ENCODE assay signal across 8 mouse cellular contexts in genomic region chr7:114253885-114254833, GRCm38 (mm10). TPM values are rescaled to one million over a fixed set of nuclear protein-coding genes. Genes with fewer than 3 reads are reported as not detected.
DNase-seq lines count a peak whose midpoint lies in the region; ATAC-seq and TF ChIP-seq lines count a peak whose summit lies in the region.

TSS of gene Copb1 (minus strand) at chr7:114254711.

- no peaks in the 10 kb centered on the region for H3K27me3 ChIP-seq in G1E (ENCODE audit: insufficient read depth, low read length)
- H3K27me3 ChIP-seq in forebrain, postnatal 0 days (ENCODE audit: insufficient read depth, low read length) = no peaks in the 10 kb centered on the region
- H3K27me3 ChIP-seq in lung, embryonic 16.5 days (ENCODE audit: control insufficient read depth, insufficient read depth, low read depth, low read length) = no peaks in the 10 kb centered on the region

- DNase-seq in G1E (ENCODE audit: low spot score) = peak; percentile 89
- peak; percentile 94 to 95 for DNase-seq in cerebellum, adult 18-20 months
- DNase-seq in forebrain, postnatal 0 days = peak; percentile 88
- peak; percentile 93 for DNase-seq in heart, postnatal 4 days
- peak; percentile 77 for DNase-seq in layer of hippocampus, adult 9-10 months (ENCODE audit: low spot score)
- DNase-seq in ovary, postnatal 10 days (ENCODE audit: low spot score) = peak; percentile 74
- peak; percentile 87 to 91 for DNase-seq in thymus, postnatal 10 days (ENCODE audit: low spot score in 2 of 2)

- ATAC-seq in G1E (ENCODE audit: extremely low read depth, insufficient number of reproducible peaks, low FRiP score, poor library complexity, severe bottlenecking) = peak; percentile 96
- peak; percentile 100 for ATAC-seq in forebrain, postnatal 0 days
- peak; percentile 99 for ATAC-seq in lung, embryonic 16.5 days (ENCODE audit: low read depth)

- WGBS in forebrain, postnatal 0 days = 4% methylated on average over 69 of the region's 75 CpGs
- WGBS in lung, embryonic 16.5 days = under 1% methylated on average over 72 of the region's 75 CpGs

- H3K36me3 ChIP-seq in G1E (replicated peaks) = peaks cover 27% of the 10 kb centered on the region
- H3K36me3 ChIP-seq in forebrain, postnatal 0 days (ENCODE audit: insufficient read depth) = peaks cover 16% of the 10 kb centered on the region
- H3K36me3 ChIP-seq in lung, embryonic 16.5 days (ENCODE audit: control insufficient read depth, insufficient read depth, low read length) = peaks cover 23% of the 10 kb centered on the region

- H3K27ac ChIP-seq in forebrain, postnatal 0 days (ENCODE audit: low read depth, low read length) = peak within 1 kb of the TSS; percentile 74
- H3K27ac ChIP-seq in lung, embryonic 16.5 days (ENCODE audit: low read length) = peak within 1 kb of the TSS; percentile 66

- H3K9ac ChIP-seq in forebrain, postnatal 0 days = peak within 1 kb of the TSS; percentile 92
- H3K9ac ChIP-seq in lung, embryonic 16.5 days (ENCODE audit: low read length) = peak within 1 kb of the TSS; percentile 97

- peaks cover 17% of the 10 kb centered on the region for H3K4me1 ChIP-seq in G1E (ENCODE audit: insufficient read depth, low read depth, low read length)
- no peaks in the 10 kb centered on the region for H3K4me1 ChIP-seq in forebrain, postnatal 0 days (ENCODE audit: insufficient read depth)
- H3K4me1 ChIP-seq in lung, embryonic 16.5 days (replicated peaks; ENCODE audit: control insufficient read depth, insufficient read depth, low read length) = peaks cover 4% of the 10 kb centered on the region

- peak within 1 kb of the TSS; percentile 57 for H3K4me2 ChIP-seq in forebrain, postnatal 0 days (ENCODE audit: low read depth)
- H3K4me2 ChIP-seq in lung, embryonic 16.5 days (ENCODE audit: low read depth, low read length) = peak within 1 kb of the TSS; percentile 54

- peaks cover 7% of the 10 kb centered on the region for H3K9me3 ChIP-seq in G1E (replicated peaks)
- H3K9me3 ChIP-seq in forebrain, postnatal 0 days (ENCODE audit: low read length) = no peaks in the 10 kb centered on the region
- H3K9me3 ChIP-seq in lung, embryonic 16.5 days (ENCODE audit: control insufficient read depth, low read length) = no peaks in the 10 kb centered on the region

- peak within 1 kb of the TSS; percentile 94 for H3K4me3 ChIP-seq in G1E (ENCODE audit: low read depth, low read length)
- peak within 1 kb of the TSS; percentile 97 for H3K4me3 ChIP-seq in forebrain, postnatal 0 days (ENCODE audit: low read depth, low read length)
- H3K4me3 ChIP-seq in lung, embryonic 16.5 days (ENCODE audit: low read length) = peak within 1 kb of the TSS; percentile 98

- TF ChIP-seq CTCF in G1E (IDR thresholded peaks at IDR 0.05; ENCODE audit: low read depth, low read length) = no peak
- no peak for TF ChIP-seq CTCF in forebrain, postnatal 0 days (IDR thresholded peaks at IDR 0.05; ENCODE audit: low read depth)

RNA-seq across cellular contexts. Expression of gene Copb1, which starts in this region (rescaled TPM):
- 148 and 156 TPM in 2 replicates for total RNA-seq in G1E (2014; fragmentation: Nextera tagmentation)
- total RNA-seq in G1E (2017) = 87.1 and 99.9 TPM in 2 replicates
- polyA plus RNA-seq in G1E (2012) = 19.6 and 28.5 TPM in 2 replicates
- 68.2 and 70.2 TPM in 2 replicates for total RNA-seq in forebrain, postnatal 0 days (2014; rRNA removed)
- 65.0 and 67.3 TPM in 2 replicates for polyA plus RNA-seq in forebrain, postnatal 0 days (2015; fragmentation: Nextera tagmentation; extraction: Ambion mirVana)
- total RNA-seq in heart, postnatal 4 days (2021) = 10 to 100 TPM; 73.4 to 73.9 TPM
- 123 and 126 TPM in 2 replicates for polyA plus RNA-seq in lung, embryonic 16.5 days (2015; fragmentation: Nextera tagmentation; extraction: Ambion mirVana)

Comparison
In these comparisons a context has a peak if more than half of its experiments do, and no peak if none do; other contexts are left out.
1. Peak in every context shown above with its lines: DNase-seq, ATAC-seq, H3K4me3 ChIP-seq and H3K27ac ChIP-seq.